Mouse (Mus musculus): ENCODE measurements around the gene Aoc3. TPM values are rescaled to one million over a fixed set of nuclear protein-coding genes. Genes with fewer than 3 reads are reported as not detected.

The Aoc3 gene
- polyA plus RNA-seq (2016; fragmentation: Nextera tagmentation; extraction: Ambion mirVana) = 0.06 and 0.14 TPM in 2 replicates

DNA sequence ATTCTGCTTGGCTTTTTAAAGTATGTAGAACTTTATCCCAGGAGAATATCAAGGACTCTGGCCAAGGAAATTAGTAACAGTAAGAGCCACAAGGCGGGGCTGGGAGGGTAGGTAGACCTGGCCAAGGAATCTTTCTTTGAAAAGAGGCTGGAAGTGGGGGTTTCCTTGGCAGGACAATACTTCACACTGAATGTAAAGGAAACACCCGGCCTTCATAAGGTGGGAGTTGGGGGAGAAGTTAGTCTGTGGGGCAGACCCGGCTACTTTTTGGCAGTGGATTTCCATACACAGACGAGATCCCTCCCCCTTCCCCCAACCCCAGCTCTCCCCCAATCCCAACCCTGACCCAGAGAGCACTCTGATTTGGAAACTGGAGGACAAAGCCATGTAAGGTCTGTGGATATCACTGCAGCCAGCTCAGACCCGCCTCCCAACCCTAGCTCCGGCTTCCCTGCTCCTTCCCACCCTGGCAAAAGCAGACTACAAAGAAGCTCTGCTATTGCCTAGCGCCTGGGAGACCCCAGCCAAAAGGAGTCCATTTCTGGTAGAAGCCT is at the start of gene Aoc3:
Gene Aoc3, plus strand, starts transcription at position 235 of the 554 bp plus-strand sequence.
- no peak within 1 kb of the TSS for H3K27ac ChIP-seq
- H3K4me3 ChIP-seq = 0 out of 2 replicates have a peak within 1 kb of the TSS, but pooled peaks have one; percentile 8
- DNase-seq (ENCODE audit: low spot score) = no peak
- H3K4me1 ChIP-seq = peaks cover 18% of the 10 kb centered on the region
- H3K27me3 ChIP-seq (ENCODE audit: insufficient read depth, poor library complexity, severe bottlenecking) = no peaks in the 10 kb centered on the region
- no peaks in the 10 kb centered on the region for H3K9me3 ChIP-seq
- 55% methylated on average over 7 of the region's 7 CpGs for WGBS
- H3K36me3 ChIP-seq = peaks cover 12% of the 10 kb centered on the region

DNA sequence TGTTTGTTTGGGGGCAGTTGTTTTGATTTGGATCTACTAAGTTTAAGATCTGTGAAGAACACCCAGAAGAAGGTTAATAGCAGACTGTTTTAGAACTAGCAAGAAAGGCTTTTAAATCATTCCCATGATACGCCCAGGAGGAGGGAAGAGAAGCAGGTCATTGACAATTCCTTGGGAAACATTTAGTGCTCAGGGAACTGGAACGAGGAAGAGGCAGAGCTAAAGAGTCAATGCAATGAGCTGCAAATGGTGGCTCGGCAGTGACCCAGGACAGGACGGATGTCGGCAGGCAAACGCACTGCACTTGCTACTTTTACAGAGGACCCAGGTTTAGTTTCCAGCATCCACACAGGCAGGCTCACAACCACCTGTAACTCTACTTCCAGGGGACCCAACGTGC is 49.6 kb upstream of the Aoc3 start:
- no peak for DNase-seq (ENCODE audit: low spot score)
- no peaks in the 10 kb centered on the region for H3K9me3 ChIP-seq
- 52% methylated on average over 7 of the region's 7 CpGs for WGBS

DNA sequence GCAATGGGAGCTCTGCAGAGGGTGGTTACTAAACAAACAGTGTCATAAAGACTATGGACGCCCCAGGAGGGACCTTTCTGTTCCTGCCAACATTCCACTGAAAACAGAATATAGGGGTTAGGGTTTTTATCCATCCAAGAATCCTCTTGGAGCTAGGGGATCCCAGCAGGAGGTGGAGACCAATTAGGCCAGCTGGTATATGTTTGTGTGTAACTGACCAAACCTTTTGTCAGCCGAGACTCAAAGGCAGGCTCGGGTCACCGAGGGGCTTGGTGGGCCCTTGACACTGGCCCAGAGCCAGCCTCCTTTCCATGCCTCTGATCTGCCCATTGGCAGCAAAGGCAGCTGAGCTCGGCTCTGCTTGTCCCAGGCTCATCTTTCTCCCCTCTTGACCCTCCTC is 47.5 kb upstream of the Aoc3 start:
- DNase-seq (ENCODE audit: low spot score) = no peak
- WGBS = 31% methylated on average over 5 of the region's 5 CpGs

More for the DNA sequence above, 49.6 kb upstream of the Aoc3 start:
- H3K36me3 ChIP-seq = peaks cover 14% of the 10 kb centered on the region; the same call in 1 of the 2 replicates
- no peak overlapping the region for H3K27ac ChIP-seq
- peaks cover 20% of the 10 kb centered on the region; the same call in 1 of the 2 replicates for H3K27me3 ChIP-seq (ENCODE audit: insufficient read depth, poor library complexity, severe bottlenecking)
- peaks cover 34% of the 10 kb centered on the region for H3K4me1 ChIP-seq
- no peak overlapping the region for H3K4me3 ChIP-seq

DNA sequence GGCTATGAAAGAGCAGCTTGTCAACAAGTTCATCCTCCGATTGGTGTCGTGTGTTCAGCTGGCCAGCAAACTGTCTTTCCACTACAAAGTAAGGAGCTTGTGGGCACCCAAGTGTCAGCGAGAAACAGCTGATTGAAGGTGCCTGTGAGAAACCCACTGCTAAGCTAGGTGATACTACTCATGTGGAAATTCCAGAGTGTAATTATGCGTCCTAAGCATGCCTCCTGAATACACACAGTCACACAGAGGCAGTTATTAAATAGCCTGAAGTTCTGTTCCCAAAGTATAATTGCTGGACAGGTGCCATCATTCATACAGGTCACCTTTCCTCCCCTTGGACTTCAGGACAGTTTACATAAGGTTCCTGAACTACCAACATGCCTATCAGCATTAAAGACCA is 46.6 kb upstream of the Aoc3 start:
- 60% methylated on average over 4 of the region's 4 CpGs for WGBS
- H3K4me3 ChIP-seq = no peak overlapping the region
- H3K36me3 ChIP-seq = peaks cover 25% of the 10 kb centered on the region
- DNase-seq (ENCODE audit: low spot score) = no peak
- no peaks in the 10 kb centered on the region for H3K9me3 ChIP-seq
- peaks cover 7% of the 10 kb centered on the region for H3K4me1 ChIP-seq
- no peak overlapping the region for H3K27ac ChIP-seq
- H3K27me3 ChIP-seq (ENCODE audit: insufficient read depth, poor library complexity, severe bottlenecking) = peaks cover 9% of the 10 kb centered on the region; the same call in 1 of the 2 replicates

More for the DNA sequence above, 47.5 kb upstream of the Aoc3 start:
- Histone ChIP-seq H3K27me3 (ENCODE audit: insufficient read depth, poor library complexity, severe bottlenecking) (peaks cover 9% of the 10 kb centered on the region; the same call in 1 of the 2 replicates), H3K27ac (no peak overlapping the region), H3K4me3 (no peak overlapping the region), H3K36me3 (peaks cover 19% of the 10 kb centered on the region), H3K9me3 (no peaks in the 10 kb centered on the region), H3K4me1 (peaks cover 13% of the 10 kb centered on the region)

DNA sequence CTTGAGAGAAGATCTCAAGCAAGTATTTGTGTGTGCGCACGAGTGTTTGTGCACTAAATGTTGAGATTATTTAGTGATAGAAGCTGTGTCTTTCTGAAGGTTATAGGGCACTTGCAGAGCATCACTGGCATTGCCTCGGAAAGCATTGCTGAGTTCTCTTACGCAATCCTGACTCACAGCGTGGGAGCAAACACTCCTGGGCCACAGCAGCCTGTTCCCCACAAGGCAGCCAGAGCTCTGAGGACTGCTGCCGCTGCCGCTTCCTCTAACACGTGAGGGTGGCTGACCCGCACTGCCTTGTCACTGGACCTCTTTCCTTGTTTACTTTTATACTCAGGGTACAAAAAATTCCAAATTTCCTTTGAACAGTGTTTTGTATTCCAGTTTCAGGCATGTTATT is 43.1 kb upstream of the Aoc3 start:
- WGBS = 85% methylated on average over 9 of the region's 9 CpGs
- no peak overlapping the region for H3K4me3 ChIP-seq

DNA sequence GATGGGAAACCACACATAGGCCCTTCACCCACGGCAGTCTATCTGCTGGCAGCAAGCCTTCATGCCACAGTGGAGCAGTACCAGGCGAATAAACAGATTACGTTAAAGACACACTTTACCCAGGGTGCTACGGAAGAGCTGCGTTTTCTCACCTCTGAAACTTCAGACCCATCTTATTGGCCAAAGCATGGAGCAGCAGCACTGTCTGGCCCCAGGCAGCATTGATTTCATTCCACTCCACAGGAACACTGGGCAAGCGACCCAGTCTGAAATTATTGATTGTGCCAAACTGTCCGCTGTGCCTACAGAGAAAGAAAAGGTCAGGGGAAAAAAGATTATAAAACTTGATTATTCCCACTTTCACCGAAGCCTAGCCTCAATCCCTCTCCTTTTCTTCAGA is 39.2 kb upstream of the Aoc3 start:
- Histone ChIP-seq H3K9me3 (no peaks in the 10 kb centered on the region), H3K4me1 (no peaks in the 10 kb centered on the region), H3K27ac (no peak overlapping the region), H3K36me3 (peaks cover 93% of the 10 kb centered on the region), H3K27me3 (ENCODE audit: insufficient read depth, poor library complexity, severe bottlenecking) (no peaks in the 10 kb centered on the region), H3K4me3 (no peak overlapping the region)
- 94% methylated on average over 8 of the region's 8 CpGs for WGBS
- DNase-seq (ENCODE audit: low spot score) = no peak

More for the DNA sequence above, 43.1 kb upstream of the Aoc3 start:
- DNase-seq (ENCODE audit: low spot score) = no peak
- H3K27me3 ChIP-seq (ENCODE audit: insufficient read depth, poor library complexity, severe bottlenecking) = 0 out of 2 replicates have a peak, but pooled peaks cover 3% of the 10 kb centered on the region
- peaks cover 59% of the 10 kb centered on the region for H3K36me3 ChIP-seq
- no peaks in the 10 kb centered on the region for H3K9me3 ChIP-seq
- H3K27ac ChIP-seq = no peak overlapping the region
- no peaks in the 10 kb centered on the region for H3K4me1 ChIP-seq

DNA sequence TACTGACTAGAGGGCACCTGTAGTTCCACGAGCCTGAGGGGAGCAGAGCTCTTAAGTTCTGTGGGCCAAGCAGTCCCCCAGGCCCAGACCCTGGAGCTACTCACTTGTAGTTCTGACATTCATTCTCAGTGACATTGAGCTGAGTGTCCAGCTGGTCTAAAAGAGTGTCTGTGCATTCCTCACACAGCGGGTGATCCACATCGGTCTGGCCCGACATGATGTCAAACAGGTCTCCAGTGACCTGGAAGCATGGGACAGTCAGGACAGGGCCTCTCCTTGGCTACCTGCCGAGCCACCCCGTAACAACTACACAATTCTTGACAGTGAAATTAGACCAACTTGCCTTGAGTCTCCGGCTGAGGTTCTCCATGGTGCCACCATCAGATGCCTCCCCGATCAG is 35.2 kb upstream of the Aoc3 start:
- Histone ChIP-seq H3K4me1 (no peaks in the 10 kb centered on the region), H3K4me3 (no peak overlapping the region), H3K9me3 (no peaks in the 10 kb centered on the region), H3K27me3 (ENCODE audit: insufficient read depth, poor library complexity, severe bottlenecking) (no peaks in the 10 kb centered on the region), H3K36me3 (peaks cover 83% of the 10 kb centered on the region), H3K27ac (no peak overlapping the region)
- no peak for DNase-seq (ENCODE audit: low spot score)
- WGBS = 95% methylated on average over 8 of the region's 8 CpGs

DNA sequence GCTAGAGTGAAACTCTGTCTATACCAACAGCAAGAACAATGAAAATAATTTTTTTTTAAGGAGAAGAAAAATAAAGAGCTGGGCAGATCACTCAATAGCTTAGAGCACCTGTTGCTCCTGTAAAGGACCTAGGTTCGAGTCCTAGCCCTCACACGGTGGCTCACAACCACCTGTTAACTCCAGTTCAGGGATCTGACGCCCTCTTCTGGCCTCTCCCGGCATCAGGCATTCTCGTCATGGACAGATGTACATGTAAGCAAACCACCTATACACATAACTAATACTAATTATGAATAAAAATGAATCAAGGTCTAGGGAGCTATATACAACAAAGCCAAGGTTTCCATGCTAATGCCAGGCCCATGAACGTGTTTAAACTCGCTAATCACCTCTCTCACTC is 29.5 kb upstream of the Aoc3 start:
- H3K9me3 ChIP-seq = no peaks in the 10 kb centered on the region
- no peak for DNase-seq (ENCODE audit: low spot score)
- 65% methylated on average over 7 of the region's 7 CpGs for WGBS

DNA sequence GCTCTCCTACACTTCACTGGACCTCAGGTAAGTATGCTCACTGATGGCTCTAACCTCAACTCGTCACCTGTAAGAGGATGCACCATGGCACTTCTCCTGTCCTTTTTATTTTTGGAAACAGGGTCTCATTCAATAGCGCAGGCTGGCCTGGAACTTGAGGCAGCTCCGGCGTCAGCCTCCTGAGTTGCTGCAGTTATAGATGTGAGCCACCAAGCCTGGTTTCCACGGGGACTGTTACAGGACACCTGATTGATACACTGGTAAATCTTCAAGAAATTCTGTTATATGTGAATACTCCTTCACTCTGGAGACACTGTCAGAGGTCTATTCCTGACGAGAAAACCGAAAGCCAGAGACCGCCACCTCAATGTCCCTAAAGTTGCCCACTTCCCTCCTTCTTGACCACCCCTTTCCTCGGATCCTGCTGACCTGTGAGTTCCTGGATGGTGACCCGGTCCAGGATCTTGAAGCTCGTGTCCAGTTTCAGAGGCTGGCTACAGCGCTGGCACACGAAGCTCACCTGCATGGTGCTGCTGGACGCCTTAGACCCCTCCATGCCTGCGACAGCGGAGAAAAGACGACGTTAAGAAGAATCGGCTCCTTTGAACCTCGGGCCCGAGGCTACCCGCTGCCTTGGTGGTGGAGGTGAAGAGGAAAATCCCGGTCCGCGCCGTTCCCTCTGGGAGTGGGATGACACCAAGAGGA is 29.0 kb upstream of the Aoc3 start:
- 12% methylated on average over 26 of the region's 26 CpGs for WGBS
- Histone ChIP-seq H3K36me3 (peaks cover 24% of the 10 kb centered on the region), H3K9me3 (no peaks in the 10 kb centered on the region), H3K4me3 (peak overlapping the region; percentile 89), H3K27me3 (ENCODE audit: insufficient read depth, poor library complexity, severe bottlenecking) (no peaks in the 10 kb centered on the region), H3K4me1 (peaks cover 13% of the 10 kb centered on the region), H3K27ac (peak overlapping the region; percentile 88)
- no peak for DNase-seq (ENCODE audit: low spot score)

More for the DNA sequence above, 29.5 kb upstream of the Aoc3 start:
- H3K4me1 ChIP-seq = peaks cover 13% of the 10 kb centered on the region
- H3K27ac ChIP-seq = peak overlapping the region; percentile 88; the same call in 1 of the 2 replicates
- H3K4me3 ChIP-seq = peak overlapping the region; percentile 89
- H3K36me3 ChIP-seq = peaks cover 28% of the 10 kb centered on the region
- no peaks in the 10 kb centered on the region for H3K27me3 ChIP-seq (ENCODE audit: insufficient read depth, poor library complexity, severe bottlenecking)

DNA sequence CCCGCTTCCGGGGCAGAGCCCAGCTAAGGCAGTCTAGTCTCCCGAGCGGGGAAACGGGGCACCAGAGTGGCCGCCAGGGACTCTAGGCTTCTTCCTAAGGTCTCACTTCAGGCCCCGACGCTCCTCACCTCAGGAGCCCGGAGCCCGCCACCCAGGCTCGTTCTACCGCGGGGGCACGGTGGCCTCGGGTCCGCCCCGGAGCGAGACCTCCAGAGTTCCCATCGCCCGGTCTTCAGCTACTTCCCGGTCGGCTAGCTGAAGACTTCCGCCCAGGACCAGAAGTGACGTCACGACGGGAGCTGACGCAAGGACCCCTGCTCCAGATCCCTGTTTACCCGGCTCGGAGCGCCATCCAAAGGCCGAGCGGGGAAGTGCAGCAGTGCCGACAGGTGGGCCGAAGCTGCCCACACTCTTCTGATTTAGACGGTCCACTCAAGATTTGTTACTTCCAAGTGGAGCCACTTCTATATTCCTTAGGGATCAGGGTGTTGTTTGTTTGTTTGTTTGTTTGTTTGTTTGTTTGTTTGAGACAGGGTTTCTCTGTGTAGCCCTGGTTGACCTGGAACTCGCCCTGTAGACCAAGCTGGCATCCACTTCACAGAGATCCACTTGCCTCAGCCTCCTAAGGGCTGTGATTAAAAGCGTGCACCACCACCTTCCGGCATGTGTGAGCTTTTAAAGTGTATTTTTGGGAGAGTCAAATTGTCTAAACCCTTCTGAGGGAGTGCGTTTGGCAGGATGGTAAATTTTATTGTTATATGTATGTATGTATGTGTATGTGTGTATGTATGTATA is 28.2 kb upstream of the Aoc3 start, which contains the start of gene Becn1:
Gene Becn1, minus strand, starts transcription at position 283 of the 795 bp plus-strand sequence.
- H3K4me1 ChIP-seq = peaks cover 13% of the 10 kb centered on the region
- DNase-seq (ENCODE audit: low spot score) = peak; percentile 98
- H3K9me3 ChIP-seq = no peaks in the 10 kb centered on the region
- H3K27me3 ChIP-seq (ENCODE audit: insufficient read depth, poor library complexity, severe bottlenecking) = no peaks in the 10 kb centered on the region
- peaks cover 18% of the 10 kb centered on the region for H3K36me3 ChIP-seq
- H3K27ac ChIP-seq = peak within 1 kb of the TSS; percentile 88
- H3K4me3 ChIP-seq = peak within 1 kb of the TSS; percentile 89
- 7% methylated on average over 39 of the region's 39 CpGs for WGBS

DNA sequence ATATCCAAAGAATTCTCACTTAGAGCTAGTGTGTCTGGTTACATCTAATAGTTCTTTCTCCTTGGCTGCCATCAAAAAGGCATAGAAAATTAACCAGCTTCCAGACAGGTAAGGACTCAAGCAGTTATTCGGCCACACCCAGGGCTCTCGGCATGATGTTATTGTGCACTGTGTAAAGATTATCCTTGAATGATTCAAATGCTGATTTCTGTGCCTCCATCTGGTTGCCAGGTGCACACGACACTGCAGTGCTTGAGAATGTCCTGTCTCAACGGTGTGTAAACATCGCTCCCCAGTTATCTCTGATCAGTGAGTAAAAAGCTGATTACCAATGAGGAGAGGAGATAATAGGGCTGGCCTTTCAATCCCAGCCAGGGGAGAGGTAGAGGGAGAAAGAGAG is 22.7 kb upstream of the Aoc3 start:
- DNase-seq (ENCODE audit: low spot score) = no peak
- Histone ChIP-seq H3K9me3 (no peaks in the 10 kb centered on the region), H3K27me3 (ENCODE audit: insufficient read depth, poor library complexity, severe bottlenecking) (no peaks in the 10 kb centered on the region), H3K27ac (no peak overlapping the region), H3K36me3 (no peaks in the 10 kb centered on the region), H3K4me1 (no peaks in the 10 kb centered on the region), H3K4me3 (no peak overlapping the region)
- WGBS = 27% methylated on average over 5 of the region's 5 CpGs

DNA sequence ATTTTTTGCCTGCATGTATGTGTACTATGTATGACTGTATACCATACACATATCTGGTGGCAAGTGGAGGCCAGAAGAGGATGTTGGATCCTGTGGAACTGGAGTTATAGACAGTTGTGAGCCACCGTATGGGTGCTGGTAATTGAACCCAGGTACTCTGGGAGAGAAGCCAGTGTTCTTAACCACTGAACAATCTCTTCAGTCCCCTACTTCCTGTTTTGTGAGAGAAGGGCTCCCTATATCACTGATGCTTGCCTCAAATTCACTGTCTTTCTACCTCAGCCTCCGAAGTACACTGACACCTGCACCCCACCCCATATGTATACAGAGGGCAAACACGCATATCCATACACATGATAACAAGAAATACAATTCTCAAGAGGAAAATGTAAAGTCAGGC is 19.3 kb upstream of the Aoc3 start:
- Histone ChIP-seq H3K27me3 (ENCODE audit: insufficient read depth, poor library complexity, severe bottlenecking) (no peaks in the 10 kb centered on the region), H3K4me3 (no peak overlapping the region), H3K27ac (no peak overlapping the region), H3K4me1 (no peaks in the 10 kb centered on the region), H3K36me3 (no peaks in the 10 kb centered on the region), H3K9me3 (no peaks in the 10 kb centered on the region)
- no peak for DNase-seq (ENCODE audit: low spot score)
- WGBS = 83% methylated on average over 3 of the region's 3 CpGs

DNA sequence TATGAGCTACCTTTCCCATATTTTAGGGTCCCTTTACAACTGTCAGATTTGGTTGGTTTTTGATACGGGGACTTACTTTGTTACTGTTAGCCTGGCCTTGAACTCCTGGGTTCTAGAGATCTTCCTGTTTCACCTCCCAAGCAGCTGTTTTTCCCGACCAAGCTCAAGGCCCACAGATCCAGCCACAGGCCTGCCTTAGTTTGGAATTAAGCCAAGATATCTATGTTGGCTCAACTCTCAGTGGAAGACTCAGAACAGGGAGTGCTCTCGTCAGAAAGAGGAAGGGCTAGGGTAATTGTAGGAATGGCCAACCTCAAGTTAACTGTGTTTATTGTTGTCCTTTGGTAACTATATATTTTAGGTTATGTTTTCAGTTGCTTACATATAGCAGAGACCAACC is 18.3 kb upstream of the Aoc3 start:
- Histone ChIP-seq H3K9me3 (no peaks in the 10 kb centered on the region), H3K4me3 (no peak overlapping the region), H3K27ac (no peak overlapping the region), H3K27me3 (ENCODE audit: insufficient read depth, poor library complexity, severe bottlenecking) (no peaks in the 10 kb centered on the region), H3K36me3 (no peaks in the 10 kb centered on the region), H3K4me1 (peaks cover 7% of the 10 kb centered on the region; the same call in 1 of the 2 replicates)
- WGBS = 73% methylated on average over 3 of the region's 3 CpGs
- DNase-seq (ENCODE audit: low spot score) = no peak

Measured in heart, embryonic 10.5 days (tissue).